Mouse (Mus musculus): ENCODE results near the gene Pimreg. TPM values are rescaled to one million over a fixed set of nuclear protein-coding genes. Genes with fewer than 3 reads are reported as not detected.

Gene Pimreg
- polyA plus RNA-seq, 1 experiment from 2014 or later: 107 TPM

DNA sequence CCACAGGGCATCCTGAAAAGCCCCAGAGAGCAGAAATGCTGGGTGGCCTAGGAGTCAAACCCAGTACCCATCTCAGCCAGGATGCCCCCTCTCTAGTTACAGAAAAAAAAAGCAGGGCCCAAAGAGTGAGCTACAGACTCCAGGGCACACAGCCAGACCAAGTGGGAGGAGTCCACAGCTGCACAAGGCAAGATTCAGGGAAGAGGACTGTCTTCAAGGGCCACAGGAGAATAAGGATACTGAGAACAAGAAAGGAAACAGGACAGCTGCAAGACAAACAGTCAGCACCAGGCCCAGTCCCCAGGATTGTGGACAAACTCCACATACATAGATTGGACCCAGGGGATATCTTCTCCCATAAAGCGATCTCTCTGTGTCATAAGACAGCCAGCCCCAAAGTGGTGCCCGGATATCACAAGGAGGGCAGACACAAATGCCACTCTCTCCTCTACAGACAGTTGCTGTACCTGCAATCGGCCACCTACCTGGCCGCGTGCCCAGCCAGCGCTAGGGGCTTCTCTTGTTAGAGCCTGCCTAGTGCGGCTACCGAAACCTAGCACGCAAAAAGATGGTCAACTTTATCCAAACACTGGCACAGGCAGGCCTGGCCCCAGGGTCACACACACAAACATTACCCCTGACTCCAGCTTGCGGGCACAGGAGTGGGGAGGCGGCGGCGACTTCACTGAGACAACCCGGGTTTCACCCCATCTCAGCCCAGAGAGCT, 8.5 kb downstream of the Pimreg start:
- Histone ChIP-seq H3K4me2 (ENCODE audit: low read length) (peak overlapping the region; percentile 78), H3K27ac (ENCODE audit: low read depth) (no peak overlapping the region), H3K4me3 (ENCODE audit: low read depth, low read length) (peak overlapping the region; percentile 47), H3K9ac (ENCODE audit: low read length) (peak overlapping the region; percentile 32), H3K9me3 (ENCODE audit: control insufficient read depth, low read length) (no peaks in the 10 kb centered on the region), H3K4me1 (replicated peaks; ENCODE audit: control insufficient read depth, insufficient read depth, low read length) (peaks cover 15% of the 10 kb centered on the region), H3K27me3 (replicated peaks; ENCODE audit: control insufficient read depth, insufficient read depth, low read length) (0 out of 2 replicates have a peak, but pooled peaks cover 11% of the 10 kb centered on the region), H3K36me3 (ENCODE audit: control insufficient read depth, insufficient read depth, low read length) (peaks cover 28% of the 10 kb centered on the region)
- ATAC-seq (replicated peaks; ENCODE audit: low FRiP score, low TSS enrichment, low read depth) (no peak), DNase-seq (ENCODE audit: low spot score) (no peak)
- 20% methylated on average over 14 of the region's 14 CpGs for WGBS

DNA sequence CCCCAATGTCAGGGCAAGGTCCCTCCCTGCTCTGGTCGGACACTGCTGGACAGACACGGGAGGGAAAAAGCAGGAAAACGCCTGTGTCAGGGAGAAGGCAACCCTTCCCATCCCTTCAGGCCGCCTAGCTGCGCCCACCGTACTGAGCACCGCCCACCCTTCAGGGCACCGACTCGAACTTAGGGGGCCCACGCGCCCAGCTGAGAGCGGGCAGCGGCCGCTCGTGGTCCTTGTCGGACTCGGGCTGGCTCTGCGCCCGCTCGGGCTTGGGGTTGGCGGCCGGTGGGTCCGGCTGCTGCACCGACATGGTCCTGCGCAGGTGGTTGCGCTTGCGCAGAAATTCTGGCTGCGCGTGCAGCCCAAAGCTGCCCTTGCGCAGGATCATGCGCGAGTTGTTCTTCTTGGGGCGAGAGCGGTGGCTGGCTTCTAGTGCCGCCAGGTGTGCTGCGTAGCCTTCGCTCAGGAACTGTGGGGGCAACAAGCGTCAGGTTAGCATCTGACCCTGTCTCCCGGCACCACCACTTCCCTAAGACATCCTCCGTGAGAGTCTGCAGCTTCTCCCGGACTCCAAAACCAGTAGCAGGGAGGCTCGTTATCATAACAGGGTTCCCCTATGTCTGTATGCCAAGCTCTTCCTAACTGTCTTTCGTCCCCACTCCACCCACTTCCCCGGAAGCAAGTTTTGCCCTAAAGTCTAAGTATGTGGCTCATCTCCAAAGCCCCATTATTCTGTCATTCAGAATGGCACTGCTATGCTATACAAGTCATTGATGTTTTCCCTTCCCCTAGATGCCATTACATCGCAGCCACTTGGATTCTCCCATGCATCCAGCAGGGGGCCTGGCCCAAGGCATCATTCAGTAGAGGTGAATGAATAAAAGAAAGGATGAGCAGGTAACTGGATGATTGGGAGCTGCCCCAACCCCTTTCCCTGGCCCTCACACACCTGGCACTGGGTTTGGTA, 9.3 kb downstream of the Pimreg start:
- H3K4me1 ChIP-seq (replicated peaks; ENCODE audit: control insufficient read depth, insufficient read depth, low read length): peaks cover 15% of the 10 kb centered on the region
- no peaks in the 10 kb centered on the region for H3K9me3 ChIP-seq (ENCODE audit: control insufficient read depth, low read length)
- peak overlapping the region; percentile 32 for H3K9ac ChIP-seq (ENCODE audit: low read length)
- 1% methylated on average over 45 of the region's 45 CpGs for WGBS
- H3K36me3 ChIP-seq (ENCODE audit: control insufficient read depth, insufficient read depth, low read length): peaks cover 20% of the 10 kb centered on the region
- H3K27ac ChIP-seq (ENCODE audit: low read depth): no peak overlapping the region
- peak overlapping the region; percentile 47 for H3K4me3 ChIP-seq (ENCODE audit: low read depth, low read length)
- DNase-seq (ENCODE audit: low spot score): peak; percentile 63
- ATAC-seq (replicated peaks; ENCODE audit: low FRiP score, low TSS enrichment, low read depth): peak; percentile 55
- peak overlapping the region; percentile 78 for H3K4me2 ChIP-seq (ENCODE audit: low read length)
- H3K27me3 ChIP-seq (replicated peaks; ENCODE audit: control insufficient read depth, insufficient read depth, low read length): 0 out of 2 replicates have a peak, but pooled peaks cover 11% of the 10 kb centered on the region

DNA sequence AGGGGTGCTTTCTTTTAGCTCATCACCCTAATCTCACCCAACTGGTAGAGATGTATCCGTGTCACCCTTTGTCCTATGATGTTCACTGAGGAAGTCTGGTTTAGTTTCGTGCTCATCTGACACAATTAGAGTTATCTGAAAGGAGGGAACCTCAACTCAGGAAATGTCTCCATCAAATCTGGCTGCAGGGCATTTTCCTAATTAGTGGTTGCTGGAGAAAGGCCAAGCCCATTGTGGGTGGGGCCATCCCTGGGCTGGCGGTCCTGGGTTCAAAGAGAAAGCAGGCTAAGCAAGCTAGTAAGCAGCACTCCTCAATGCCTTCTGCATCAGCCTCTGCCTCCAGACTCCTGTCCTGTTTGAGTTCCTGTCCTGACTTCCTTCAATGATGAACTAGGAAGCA, 10.4 kb downstream of the Pimreg start:
- DNase-seq (ENCODE audit: low spot score): no peak
- 0 out of 2 replicates have a peak, but pooled peaks cover 11% of the 10 kb centered on the region for H3K27me3 ChIP-seq (replicated peaks; ENCODE audit: control insufficient read depth, insufficient read depth, low read length)
- WGBS: 73% methylated on average over 3 of the region's 3 CpGs
- no peaks in the 10 kb centered on the region for H3K9me3 ChIP-seq (ENCODE audit: control insufficient read depth, low read length)
- H3K36me3 ChIP-seq (ENCODE audit: control insufficient read depth, insufficient read depth, low read length): peaks cover 11% of the 10 kb centered on the region; the same call in 1 of the 2 replicates
- no peak overlapping the region for H3K9ac ChIP-seq (ENCODE audit: low read length)
- ATAC-seq (replicated peaks; ENCODE audit: low FRiP score, low TSS enrichment, low read depth): no peak
- H3K4me2 ChIP-seq (ENCODE audit: low read length): no peak overlapping the region
- H3K4me1 ChIP-seq (replicated peaks; ENCODE audit: control insufficient read depth, insufficient read depth, low read length): peaks cover 15% of the 10 kb centered on the region
- no peak overlapping the region for H3K27ac ChIP-seq (ENCODE audit: low read depth)
- no peak overlapping the region for H3K4me3 ChIP-seq (ENCODE audit: low read depth, low read length)

DNA sequence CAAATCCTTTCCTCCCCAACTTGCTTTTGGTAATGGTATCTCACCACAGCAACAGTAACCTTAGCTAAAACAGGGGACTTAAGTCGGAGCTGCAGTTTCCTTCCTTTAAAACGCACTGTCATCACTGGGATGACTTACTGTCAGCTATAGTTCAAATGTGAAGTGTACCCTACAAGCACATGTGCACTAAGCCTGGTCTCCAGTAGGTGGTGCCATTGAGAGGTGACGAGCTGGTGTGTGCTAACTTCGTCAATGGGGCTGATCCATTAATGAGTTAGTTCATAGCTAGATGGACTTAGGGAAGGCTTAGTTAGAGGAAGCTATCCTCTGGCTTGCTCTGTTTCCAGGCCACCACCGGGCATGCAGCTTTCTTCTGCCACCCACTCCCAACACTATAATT, 10.8 kb downstream of the Pimreg start:
- Histone ChIP-seq H3K9ac (ENCODE audit: low read length) (no peak overlapping the region), H3K27ac (ENCODE audit: low read depth) (no peak overlapping the region), H3K9me3 (ENCODE audit: control insufficient read depth, low read length) (no peaks in the 10 kb centered on the region), H3K4me2 (ENCODE audit: low read length) (no peak overlapping the region), H3K36me3 (ENCODE audit: control insufficient read depth, insufficient read depth, low read length) (peaks cover 7% of the 10 kb centered on the region; the same call in 1 of the 2 replicates), H3K27me3 (replicated peaks; ENCODE audit: control insufficient read depth, insufficient read depth, low read length) (0 out of 2 replicates have a peak, but pooled peaks cover 11% of the 10 kb centered on the region), H3K4me3 (ENCODE audit: low read depth, low read length) (no peak overlapping the region), H3K4me1 (replicated peaks; ENCODE audit: control insufficient read depth, insufficient read depth, low read length) (peaks cover 15% of the 10 kb centered on the region)
- 22% methylated on average over 5 of the region's 5 CpGs for WGBS
- DNase-seq (ENCODE audit: low spot score) (peak; percentile 81), ATAC-seq (replicated peaks; ENCODE audit: low FRiP score, low TSS enrichment, low read depth) (no peak)

DNA sequence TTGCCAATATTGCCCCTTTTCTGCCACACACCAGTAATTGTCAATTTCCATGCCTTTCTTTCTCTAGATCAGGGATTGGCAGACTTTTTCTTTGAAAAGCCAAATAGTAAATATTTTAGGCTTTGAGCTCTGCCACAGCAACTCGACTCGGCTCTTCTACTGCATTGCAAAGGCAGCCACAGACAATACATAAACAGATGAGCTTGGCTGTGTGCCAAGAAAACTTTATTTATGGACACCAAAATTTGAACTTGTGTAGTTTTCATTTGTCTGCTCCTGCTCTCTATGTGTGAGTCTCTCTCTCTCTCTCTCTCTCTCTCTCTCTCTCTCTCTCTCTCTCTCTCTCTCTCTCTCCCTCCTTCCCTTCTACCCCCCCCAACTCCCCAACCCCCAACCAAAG, 13.3 kb downstream of the Pimreg start:
- ATAC-seq (replicated peaks; ENCODE audit: low FRiP score, low TSS enrichment, low read depth) (no peak), DNase-seq (ENCODE audit: low spot score) (no peak)
- Histone ChIP-seq H3K4me2 (ENCODE audit: low read length) (peak overlapping the region; percentile 6; the same call in 1 of the 2 replicates), H3K9me3 (ENCODE audit: control insufficient read depth, low read length) (no peaks in the 10 kb centered on the region), H3K4me1 (replicated peaks; ENCODE audit: control insufficient read depth, insufficient read depth, low read length) (peaks cover 12% of the 10 kb centered on the region), H3K27me3 (replicated peaks; ENCODE audit: control insufficient read depth, insufficient read depth, low read length) (0 out of 2 replicates have a peak, but pooled peaks cover 7% of the 10 kb centered on the region), H3K4me3 (ENCODE audit: low read depth, low read length) (no peak overlapping the region), H3K27ac (ENCODE audit: low read depth) (no peak overlapping the region), H3K9ac (ENCODE audit: low read length) (no peak overlapping the region), H3K36me3 (ENCODE audit: control insufficient read depth, insufficient read depth, low read length) (no peaks in the 10 kb centered on the region)
- WGBS: 16% methylated on average over 2 of the region's 2 CpGs

DNA sequence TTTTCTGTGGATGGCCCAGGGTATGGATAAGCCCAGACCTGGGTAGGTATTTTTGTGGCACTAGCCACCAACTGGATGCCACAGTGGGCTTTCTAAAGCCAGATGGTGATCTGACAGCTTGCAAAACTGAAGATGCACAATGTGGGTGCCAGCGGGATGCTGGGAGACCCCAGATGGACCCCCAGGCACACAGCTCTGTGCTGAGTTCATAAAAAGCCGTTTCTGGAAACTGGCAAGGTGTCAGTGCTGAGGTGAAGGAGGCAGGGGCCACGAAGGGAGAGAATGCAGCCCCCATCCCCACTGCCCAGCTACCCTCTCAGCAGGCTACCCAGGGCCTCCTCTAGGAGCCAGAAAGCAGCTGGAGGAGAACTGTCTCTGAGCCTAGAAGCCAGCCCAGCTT, 15.3 kb downstream of the Pimreg start:
- 72% methylated on average over 3 of the region's 3 CpGs for whole genome bisulfite sequencing
- no peak overlapping the region for H3K9ac ChIP-seq (ENCODE audit: low read length)

DNA sequence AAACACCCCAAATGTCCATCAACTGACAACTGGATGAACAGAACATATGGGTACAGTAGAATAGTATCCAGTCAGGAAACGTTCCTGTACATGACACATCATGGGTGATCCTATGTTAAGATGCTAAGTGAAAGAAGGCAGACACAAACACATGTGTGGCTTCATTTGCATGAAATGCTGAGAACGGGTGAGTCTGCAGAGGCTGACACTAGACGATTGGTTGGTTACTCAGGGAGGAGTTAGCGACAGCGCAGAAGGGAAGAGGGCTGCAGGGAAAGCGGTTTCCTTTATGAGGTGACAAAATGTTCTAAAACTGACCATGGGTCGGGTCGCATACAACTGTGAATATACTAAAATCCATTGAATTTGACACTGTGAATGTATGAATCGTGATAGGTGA, 18.6 kb downstream of the Pimreg start:
- Histone ChIP-seq H3K4me3 (ENCODE audit: low read depth, low read length) (no peak overlapping the region), H3K27ac (ENCODE audit: low read depth) (no peak overlapping the region), H3K27me3 (replicated peaks; ENCODE audit: control insufficient read depth, insufficient read depth, low read length) (no peaks in the 10 kb centered on the region), H3K9ac (ENCODE audit: low read length) (no peak overlapping the region), H3K4me2 (ENCODE audit: low read length) (no peak overlapping the region), H3K4me1 (replicated peaks; ENCODE audit: control insufficient read depth, insufficient read depth, low read length) (no peaks in the 10 kb centered on the region), H3K36me3 (ENCODE audit: control insufficient read depth, insufficient read depth, low read length) (no peaks in the 10 kb centered on the region), H3K9me3 (ENCODE audit: control insufficient read depth, low read length) (0 out of 2 replicates have a peak, but pooled peaks cover 4% of the 10 kb centered on the region)
- 76% methylated on average over 9 of the region's 9 CpGs for WGBS
- ATAC-seq (replicated peaks; ENCODE audit: low FRiP score, low TSS enrichment, low read depth): no peak
- no peak for DNase-seq (ENCODE audit: low spot score)

More for the DNA sequence above, 15.3 kb downstream of the Pimreg start:
- Histone ChIP-seq H3K27me3 (replicated peaks; ENCODE audit: control insufficient read depth, insufficient read depth, low read length) (no peaks in the 10 kb centered on the region), H3K4me1 (replicated peaks; ENCODE audit: control insufficient read depth, insufficient read depth, low read length) (peaks cover 6% of the 10 kb centered on the region; the same call in 1 of the 2 replicates), H3K4me2 (ENCODE audit: low read length) (no peak overlapping the region), H3K9me3 (ENCODE audit: control insufficient read depth, low read length) (no peaks in the 10 kb centered on the region), H3K27ac (ENCODE audit: low read depth) (no peak overlapping the region), H3K36me3 (ENCODE audit: control insufficient read depth, insufficient read depth, low read length) (no peaks in the 10 kb centered on the region), H3K4me3 (ENCODE audit: low read depth, low read length) (no peak overlapping the region)
- DNase-seq (ENCODE audit: low spot score) (no peak), ATAC-seq (replicated peaks; ENCODE audit: low FRiP score, low TSS enrichment, low read depth) (no peak)

DNA sequence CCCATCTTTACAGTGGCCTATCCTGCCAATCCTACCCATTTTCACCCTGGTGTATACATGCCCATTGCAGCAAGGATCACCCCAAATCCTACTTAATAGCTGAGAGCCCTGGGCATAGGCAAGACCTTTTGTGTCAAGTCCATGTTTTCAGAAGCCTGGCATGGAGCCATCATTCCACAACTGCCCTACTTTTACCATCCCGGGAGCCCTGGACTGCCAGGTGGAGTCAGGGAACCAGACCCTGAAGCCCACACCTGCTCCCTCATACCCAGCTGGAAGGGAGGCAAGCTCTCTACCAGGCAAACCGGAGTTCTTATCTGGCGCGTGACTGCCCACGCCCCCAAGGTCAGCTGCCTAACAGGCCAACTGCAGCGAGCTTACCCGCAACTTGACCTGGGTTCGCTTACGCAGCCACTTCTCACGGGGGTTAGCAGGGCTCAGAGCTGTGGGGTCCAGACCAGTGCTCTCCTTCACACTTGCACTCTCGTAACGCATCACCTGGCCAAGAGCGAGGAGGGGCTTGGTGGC, 19.3 kb downstream of the Pimreg start:
- Histone ChIP-seq H3K27ac (ENCODE audit: low read depth) (no peak overlapping the region), H3K27me3 (replicated peaks; ENCODE audit: control insufficient read depth, insufficient read depth, low read length) (no peaks in the 10 kb centered on the region), H3K4me3 (ENCODE audit: low read depth, low read length) (no peak overlapping the region), H3K9me3 (ENCODE audit: control insufficient read depth, low read length) (0 out of 2 replicates have a peak, but pooled peaks cover 4% of the 10 kb centered on the region), H3K4me2 (ENCODE audit: low read length) (no peak overlapping the region), H3K4me1 (replicated peaks; ENCODE audit: control insufficient read depth, insufficient read depth, low read length) (no peaks in the 10 kb centered on the region), H3K36me3 (ENCODE audit: control insufficient read depth, insufficient read depth, low read length) (no peaks in the 10 kb centered on the region), H3K9ac (ENCODE audit: low read length) (no peak overlapping the region)
- 77% methylated on average over 13 of the region's 13 CpGs for WGBS
- DNase-seq (ENCODE audit: low spot score) (no peak), ATAC-seq (replicated peaks; ENCODE audit: low FRiP score, low TSS enrichment, low read depth) (no peak)
